Mouse (Mus musculus) MEL (cell line): ENCODE measurements at regions not wholly inside any gene's neighbourhood (a gene's known extent, or its start where the extent isn't known, plus 50 kb on each side); places are given as distances from the start of the nearest gene placed in this dataset.

Source experiments
- BHLHE40 ChIP-seq: IDR thresholded peaks from 2 replicates; pipeline ENCODE4 v1.6.1; 2012; ENCODE audit warnings: low read depth, mild to moderate bottlenecking, inconsistent platforms, low read length, improper control_type of control experiment, borderline replicate concordance
- E2F4 ChIP-seq: IDR thresholded peaks from 2 replicates; pipeline ENCODE4 v1.6.1; 2011; ENCODE audit warnings: low read depth, low read length, improper control_type of control experiment, borderline replicate concordance
- EP300 ChIP-seq, 2 experiments: IDR thresholded peaks; 2 replicates each; pipeline ENCODE4 v1.6.1; 2011; ENCODE audit warnings: improper control_type of control experiment in 2 of 2, low read length in 2 of 2, low read depth in 1 of 2, mild to moderate bottlenecking in 1 of 2
- HCFC1 ChIP-seq: IDR thresholded peaks from 2 replicates; pipeline ENCODE4 v1.6.1; 2012; ENCODE audit warnings: low read depth, mild to moderate bottlenecking, inconsistent platforms, low read length, improper control_type of control experiment, moderate library complexity
- KAT2A ChIP-seq: conservative IDR thresholded peaks from 2 replicates; pipeline ENCODE4 v1.6.1; 2012; ENCODE audit warnings: low read depth, low read length, improper control_type of control experiment, inconsistent platforms
- POLR2A ChIP-seq, 2 experiments: IDR thresholded peaks; 2 replicates each; pipeline ENCODE4 v1.6.1; 2011 to 2012; ENCODE audit warnings: low read length in 2 of 2, mild to moderate bottlenecking in 2 of 2, control low read depth in 1 of 2, improper control_type of control experiment in 1 of 2, low read depth in 1 of 2, moderate library complexity in 1 of 2; ENCODE audit not compliant: control insufficient read depth in 1 of 2, insufficient read depth in 1 of 2, poor library complexity in 1 of 2
- POLR2AphosphoS2 ChIP-seq: IDR thresholded peaks from 2 replicates; pipeline ENCODE4 v1.6.1; 2011; ENCODE audit warnings: low read length, improper control_type of control experiment
- ZNF384 ChIP-seq: IDR thresholded peaks from 2 replicates; pipeline ENCODE4 v1.6.1; 2012; ENCODE audit warnings: low read depth, mild to moderate bottlenecking, inconsistent platforms, low read length, improper control_type of control experiment

DNA sequence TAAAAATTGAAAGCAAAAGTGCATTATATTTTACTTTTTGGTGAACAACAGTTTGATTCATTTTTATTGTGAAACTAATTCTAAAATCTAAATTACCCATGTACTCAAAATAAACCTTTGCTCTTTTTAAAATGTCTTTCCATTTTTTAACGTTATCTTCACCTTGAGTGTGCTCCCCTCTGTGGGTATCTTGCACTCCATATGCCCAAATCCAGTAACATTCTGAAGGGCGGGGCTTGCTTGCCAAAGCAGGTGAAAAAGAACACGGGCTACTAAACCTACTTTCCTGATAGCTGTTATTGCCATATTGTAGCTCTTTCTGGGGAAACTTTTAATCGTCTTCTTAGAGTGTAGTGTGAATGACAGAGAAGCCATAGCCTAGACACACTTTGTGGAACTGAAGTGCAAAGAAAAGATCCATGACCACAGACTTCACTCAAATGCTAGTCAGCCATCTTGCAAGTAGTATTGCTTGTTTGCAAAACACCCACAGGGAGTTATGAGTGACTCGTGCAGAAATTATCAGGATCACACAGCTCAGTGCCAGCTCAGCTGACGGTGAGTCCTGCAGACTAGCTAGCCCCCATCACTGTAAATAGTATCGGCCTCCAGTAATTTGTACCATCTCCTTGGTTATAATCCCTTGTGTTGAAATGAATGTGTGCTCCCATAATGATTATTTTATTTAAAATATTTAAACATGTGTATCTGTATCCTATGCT is 88.7 kb upstream of the Nek7 start:
- TF ChIP-seq ZNF384 (no peak), POLR2A (IDR thresholded peaks at IDR 0.05; ENCODE audit: control insufficient read depth in 1 of 2, insufficient read depth in 1 of 2, low read depth in 1 of 2, low read length in 2 of 2, poor library complexity in 1 of 2) (no peak), EP300 (IDR thresholded peaks at IDR 0.05; ENCODE audit: low read depth in 1 of 2, low read length in 2 of 2) (no peak), E2F4 (no peak), HCFC1 (no peak), KAT2A (no peak), BHLHE40 (no peak), POLR2AphosphoS2 (no peak)
